8 mouse cellular contexts compared by ENCODE assay signal in genomic region chr11:120823956-120824786, GRCm38 (mm10). TPM values are rescaled to one million over a fixed set of nuclear protein-coding genes. Genes with fewer than 3 reads are reported as not detected.
A peak's percentile ranks its signal among the peaks of the same experiment; 100 is the strongest.
DNase-seq lines count a peak whose midpoint lies in the region; ATAC-seq and TF ChIP-seq lines count a peak whose summit lies in the region.

Gene Fasn (minus strand): TSS chr11:120824547.

- WGBS in forebrain, embryonic 15.5 days, result under 1% methylated on average over 95 of the region's 109 CpGs
- under 1% methylated on average over 108 of the region's 109 CpGs for WGBS in lung, adult 2 months

- ATAC-seq in forebrain, embryonic 15.5 days (replicated peaks), result peak; percentile 92
- ATAC-seq in neutrophil, adult 5-6 weeks (ENCODE audit: extremely low read depth, insufficient number of reproducible peaks, low FRiP score, poor library complexity, severe bottlenecking), result peak; percentile 69

- peak within 1 kb of the TSS; percentile 83 for H3K9ac ChIP-seq in forebrain, embryonic 15.5 days (replicated peaks)

- peak; percentile 99 for TF ChIP-seq POLR2A in lung, adult 2 months (IDR thresholded peaks at IDR 0.05; ENCODE audit: borderline replicate concordance, extremely low read depth, low read depth, low read length)

- H3K9me3 ChIP-seq in forebrain, embryonic 15.5 days, result no peaks in the 10 kb centered on the region

- H3K27ac ChIP-seq in forebrain, embryonic 15.5 days (replicated peaks), result peak within 1 kb of the TSS; percentile 99

- DNase-seq in ES-CJ7 (ENCODE audit: low read depth, low spot score), result peak; percentile 95
- DNase-seq in cerebellum, adult 11 months, result peak; percentile 97
- peak; percentile 94 for DNase-seq in heart, postnatal 25 days (ENCODE audit: low spot score)
- DNase-seq in layer of hippocampus, adult 18-20 months (ENCODE audit: low spot score in 2 of 2), result peak; percentile 96 to 98
- peak; percentile 92 for DNase-seq in lung, adult 2 months
- DNase-seq in thymus, adult 18-20 months, result peak; percentile 93 to 96

- peak within 1 kb of the TSS; percentile 79 for H3K4me3 ChIP-seq in forebrain, embryonic 15.5 days
- peak within 1 kb of the TSS; percentile 97 for H3K4me3 ChIP-seq in lung, adult 2 months (replicated peaks; ENCODE audit: extremely low read depth, low read depth, low read length)

- TF ChIP-seq CTCF in lung, adult 2 months (IDR thresholded peaks at IDR 0.05; ENCODE audit: insufficient read depth, low read length), result no peak

- H3K27me3 ChIP-seq in forebrain, embryonic 15.5 days, result no peaks in the 10 kb centered on the region

- intact Hi-C loops in heart, postnatal 25 days (cut with DNase I), result loop anchor here (2.0 kb wide), 1 partner anchor 81 kb away; no protein-coding TSS in a partner anchor

- peaks cover 26% of the 10 kb centered on the region for H3K36me3 ChIP-seq in forebrain, embryonic 15.5 days

- H3K4me2 ChIP-seq in forebrain, embryonic 15.5 days (replicated peaks), result peak within 1 kb of the TSS; percentile 94

- H3K4me1 ChIP-seq in forebrain, embryonic 15.5 days, result peaks cover 42% of the 10 kb centered on the region
- H3K4me1 ChIP-seq in lung, adult 2 months (ENCODE audit: control insufficient read depth, insufficient read depth, low read length), result peaks cover 3% of the 10 kb centered on the region; the same call in 1 of the 2 replicates

RNA-seq across cellular contexts. Expression of gene Fasn, which starts in this region (rescaled TPM):
- 78.3 and 80.6 TPM in 2 replicates for polyA plus RNA-seq in forebrain, embryonic 15.5 days (2015; fragmentation: Nextera tagmentation; extraction: Ambion mirVana)
- 10 to 100 TPM; 29.8 to 52.8 TPM for total RNA-seq in heart, postnatal 25 days (2021)
- total RNA-seq in layer of hippocampus, adult 18-20 months (2021), result 100 to 1,000 TPM; 183 to 187 TPM
- 1,387 and 1,388 TPM in 2 replicates for polyA plus RNA-seq in lung, adult 2 months (2012; rRNA removed)
- 22.0 and 28.3 TPM in 2 replicates for total RNA-seq in neutrophil, adult 5-6 weeks (2017)

Comparison
In these comparisons a context has a peak if more than half of its experiments do, and no peak if none do; other contexts are left out.
1. Peak in every context shown above with its lines: DNase-seq, ATAC-seq, H3K4me3 ChIP-seq and H3K27ac ChIP-seq.
2. RNA of gene Fasn (polyA plus RNA-seq): 1,387 to 1,388 TPM in lung, adult 2 months; 78.3 to 80.6 TPM in forebrain, embryonic 15.5 days; every median in the first group is over 10 times any median in the second.